8 mouse cellular contexts compared by ENCODE assay signal in the genomic region with DNA sequence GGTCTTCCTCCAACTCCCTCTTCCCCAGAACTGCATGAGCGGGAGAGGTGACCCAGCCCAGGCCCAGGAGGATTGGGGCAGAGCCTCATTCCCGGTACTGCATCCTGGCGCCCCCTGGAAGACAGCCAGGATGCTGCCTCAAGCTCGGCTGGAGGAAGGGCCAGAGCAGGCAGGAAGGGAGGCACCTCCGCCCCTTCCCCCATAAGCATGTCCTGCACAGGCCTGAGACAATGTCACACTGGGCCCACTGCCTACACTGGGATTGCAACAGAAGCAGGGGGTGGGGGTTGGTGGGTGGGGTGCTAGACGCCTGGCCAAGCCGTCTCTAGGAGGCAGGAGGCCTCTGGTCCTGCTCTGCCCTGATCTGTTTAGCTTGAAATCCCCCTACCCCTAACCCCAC. TPM values are rescaled to one million over a fixed set of nuclear protein-coding genes. Genes with fewer than 3 reads are reported as not detected.
DNase-seq lines count a peak whose midpoint lies in the region.

No protein-coding gene starts in this region.

- peak; percentile 45 for DNase-seq in ovary, postnatal 36 days (ENCODE audit: low spot score)
- DNase-seq in ovary, adult 18-20 months (ENCODE audit: low spot score), result no peak
- peak; percentile 89 to 94 for DNase-seq in heart, adult 9 months (ENCODE audit: low spot score in 2 of 2)
- peak; percentile 63 to 79 for DNase-seq in kidney, adult 8-10 months
- DNase-seq in lung, postnatal 36 days, result peak; percentile 93
- DNase-seq in B cell, adult 2 months, result no peak
- no peak for DNase-seq in frontal cortex, postnatal 14 days (ENCODE audit: low spot score in 2 of 2)
- no peak for DNase-seq in layer of hippocampus, adult 18-20 months (ENCODE audit: low spot score in 2 of 2)

RNA-seq across cellular contexts. Expression of a gene that starts 12.7 kb away (rescaled TPM):
- 1 to 10 TPM; 6.0 to 6.2 TPM for total RNA-seq in layer of hippocampus, adult 18-20 months (2021)

RNA-seq across cellular contexts. Expression of a gene that starts 16.9 kb away (rescaled TPM):
- 1 to 10 TPM; 5.9 to 6.7 TPM for total RNA-seq in layer of hippocampus, adult 18-20 months (2021)

RNA-seq across cellular contexts. Expression of a gene that starts 56.5 kb away (rescaled TPM):
- total RNA-seq in layer of hippocampus, adult 18-20 months (2021), result 10 to 100 TPM; 11.9 to 15.8 TPM

Comparison
In these comparisons a context has a peak if more than half of its experiments do, and no peak if none do; other contexts are left out.
1. DNase-seq: peak in ovary, postnatal 36 days (single experiment), heart, adult 9 months (2 of 2), kidney, adult 8-10 months (2 of 2) and lung, postnatal 36 days (single experiment); none in ovary, adult 18-20 months (single experiment), B cell, adult 2 months (0 of 2), frontal cortex, postnatal 14 days (0 of 2) and layer of hippocampus, adult 18-20 months (0 of 2).